Mouse (Mus musculus) lung, postnatal 10 days (tissue): ENCODE measurements around the gene Ube2z.
A peak's percentile ranks its signal among the peaks of the same experiment; 100 is the strongest.

Experiments
- DNase-seq: peaks from one replicate; pipeline ENCODE4 v3.0.0; 2021

Ube2z gene

GRCm38 (mm10) chr11:96006367-96006851 lies 58.8 kb downstream of the Ube2z start:
- DNase-seq: peak; percentile 20

DNA sequence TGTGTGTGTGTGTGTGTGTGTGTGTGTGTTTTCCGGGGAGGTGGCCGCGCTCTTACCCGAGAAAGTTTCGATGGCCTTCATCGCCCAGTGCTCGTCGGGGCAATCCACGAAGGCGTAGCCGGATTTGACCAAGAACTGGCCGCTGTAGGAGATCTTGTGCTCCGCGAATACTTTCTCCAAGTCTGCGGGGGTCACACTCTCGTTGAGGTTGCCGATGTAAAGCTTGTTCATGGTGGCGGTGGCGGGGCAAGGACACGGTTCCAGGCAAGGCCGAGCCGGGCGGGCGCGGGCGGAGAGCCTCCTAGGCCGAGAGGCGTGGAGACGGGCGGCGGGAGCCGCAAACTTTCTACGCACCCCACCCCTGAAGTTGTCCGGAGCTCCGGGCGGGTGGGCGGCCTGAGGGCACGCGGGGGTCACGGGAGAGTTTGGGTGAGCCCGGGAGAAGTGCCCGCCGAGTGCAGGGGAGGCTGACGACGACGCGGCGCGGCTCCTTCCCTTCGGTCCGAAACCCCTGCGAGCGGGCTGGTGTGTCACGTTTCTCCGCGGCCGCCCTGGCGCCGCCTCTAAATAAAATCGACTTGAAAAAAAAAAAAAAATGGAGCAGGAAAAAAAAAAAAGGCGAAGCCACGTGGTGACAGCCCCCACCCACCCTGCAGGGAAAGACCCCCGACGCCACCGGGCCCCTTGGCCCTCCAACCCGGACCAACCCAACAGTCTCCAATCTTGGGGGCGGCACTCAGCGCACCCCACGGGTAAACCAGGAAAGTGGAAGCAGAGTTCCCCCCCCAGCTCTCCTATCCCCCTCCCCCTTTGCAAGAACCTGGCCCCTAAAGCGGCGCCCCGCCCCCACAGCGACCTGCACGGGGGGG lies 59.6 kb downstream of the Ube2z start, which contains the start of gene Igf2bp1:
TSS of gene Igf2bp1 (minus strand) at position 538 of the 869 bp plus-strand sequence.
- no peak for DNase-seq

DNA sequence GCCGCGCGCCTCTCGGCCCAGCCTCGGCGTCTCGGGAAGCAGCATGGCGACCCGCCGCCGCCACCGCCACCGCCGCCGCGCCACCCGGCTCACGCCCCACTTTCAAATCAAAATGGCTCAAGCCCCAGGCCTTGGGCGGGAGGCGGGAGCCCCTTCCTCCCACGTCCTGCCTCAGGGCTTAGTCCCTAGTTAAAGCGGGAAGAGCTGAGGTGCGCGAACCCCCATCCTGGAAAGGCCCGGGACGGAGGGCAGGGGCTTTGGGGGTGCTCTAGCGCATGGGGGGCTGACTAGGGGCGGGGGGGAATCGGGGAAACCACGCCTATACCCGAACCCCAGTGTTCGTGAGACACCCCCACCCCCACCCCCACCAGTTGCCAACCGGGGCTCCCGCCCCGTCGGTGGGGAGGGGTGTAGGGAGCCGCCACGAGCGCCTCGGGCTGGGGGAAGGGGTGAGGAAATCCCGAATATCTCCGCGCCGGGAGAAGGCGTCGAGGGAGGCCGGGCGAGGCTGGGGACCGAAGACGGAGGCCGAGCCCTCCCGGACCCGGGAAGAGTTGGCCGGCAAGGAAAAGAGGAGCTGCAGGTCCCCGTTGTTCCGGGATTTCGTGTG lies 60.3 kb downstream of the Ube2z start:
- DNase-seq: no peak

GRCm38 (mm10) chr11:96003969-96004792 lies 61.0 kb downstream of the Ube2z start:
- no peak for DNase-seq

GRCm38 (mm10) chr11:96003100-96003900 lies 61.9 kb downstream of the Ube2z start:
- no peak for DNase-seq
